Mouse (Mus musculus): ENCODE results near the gene Ssbp3. TPM values are rescaled to one million over a fixed set of nuclear protein-coding genes. Genes with fewer than 3 reads are reported as not detected.

Gene Ssbp3
- polyA plus RNA-seq, 1 experiment, result not detected

- no peak overlapping the region for H3K27ac ChIP-seq (ENCODE audit: insufficient read depth, low read depth, low read length)
- peaks cover 11% of the 10 kb centered on the region; the same call in 1 of the 2 replicates for H3K4me1 ChIP-seq (ENCODE audit: control insufficient read depth, insufficient read depth, low read length)
- no peak overlapping the region for H3K4me3 ChIP-seq (ENCODE audit: insufficient read depth, low read depth, low read length)
- WGBS, result 82% methylated on average over 3 of the region's 3 CpGs
- TF ChIP-seq CTCF (IDR thresholded peaks at IDR 0.05; ENCODE audit: insufficient read depth, low read depth, low read length) (no peak), POLR2A (IDR thresholded peaks at IDR 0.05; ENCODE audit: insufficient read depth, low read depth, low read length) (no peak)
These were observed 41.0 kb upstream of the Ssbp3 start for GRCm38 (mm10) chr4:106869539-106869951.

GRCm38 (mm10) chr4:106870556-106870955 is 39.9 kb upstream of the Ssbp3 start:
- TF ChIP-seq POLR2A (IDR thresholded peaks at IDR 0.05; ENCODE audit: insufficient read depth, low read depth, low read length) (no peak), CTCF (IDR thresholded peaks at IDR 0.05; ENCODE audit: insufficient read depth, low read depth, low read length) (no peak)
- Histone ChIP-seq H3K27ac (ENCODE audit: insufficient read depth, low read depth, low read length) (no peak overlapping the region), H3K4me1 (ENCODE audit: control insufficient read depth, insufficient read depth, low read length) (peaks cover 5% of the 10 kb centered on the region; the same call in 1 of the 2 replicates), H3K4me3 (ENCODE audit: insufficient read depth, low read depth, low read length) (no peak overlapping the region)
- WGBS, result 93% methylated on average over 2 of the region's 2 CpGs

- Histone ChIP-seq H3K4me3 (ENCODE audit: insufficient read depth, low read depth, low read length) (no peak overlapping the region), H3K27ac (ENCODE audit: insufficient read depth, low read depth, low read length) (no peak overlapping the region), H3K4me1 (ENCODE audit: control insufficient read depth, insufficient read depth, low read length) (no peaks in the 10 kb centered on the region)
- TF ChIP-seq POLR2A (IDR thresholded peaks at IDR 0.05; ENCODE audit: insufficient read depth, low read depth, low read length) (no peak), CTCF (IDR thresholded peaks at IDR 0.05; ENCODE audit: insufficient read depth, low read depth, low read length) (no peak)
- WGBS, result 87% methylated on average over 7 of the region's 7 CpGs
These were observed 36.0 kb upstream of the Ssbp3 start for GRCm38 (mm10) chr4:106874501-106874900.

- Histone ChIP-seq H3K27ac (ENCODE audit: insufficient read depth, low read depth, low read length) (no peak overlapping the region), H3K4me3 (ENCODE audit: insufficient read depth, low read depth, low read length) (no peak overlapping the region), H3K4me1 (ENCODE audit: control insufficient read depth, insufficient read depth, low read length) (no peaks in the 10 kb centered on the region)
- TF ChIP-seq CTCF (IDR thresholded peaks at IDR 0.05; ENCODE audit: insufficient read depth, low read depth, low read length) (no peak), POLR2A (IDR thresholded peaks at IDR 0.05; ENCODE audit: insufficient read depth, low read depth, low read length) (no peak)
- WGBS, result 86% methylated on average over 6 of the region's 6 CpGs
These were observed 29.4 kb upstream of the Ssbp3 start for GRCm38 (mm10) chr4:106881101-106881500.

- H3K4me1 ChIP-seq (ENCODE audit: control insufficient read depth, insufficient read depth, low read length), result peaks cover 3% of the 10 kb centered on the region; the same call in 1 of the 2 replicates
- TF ChIP-seq CTCF (IDR thresholded peaks at IDR 0.05; ENCODE audit: insufficient read depth, low read depth, low read length) (no peak), POLR2A (IDR thresholded peaks at IDR 0.05; ENCODE audit: insufficient read depth, low read depth, low read length) (no peak)
- no peak overlapping the region for H3K27ac ChIP-seq (ENCODE audit: insufficient read depth, low read depth, low read length)
- WGBS, result 88% methylated on average over 2 of the region's 2 CpGs
- H3K4me3 ChIP-seq (ENCODE audit: insufficient read depth, low read depth, low read length), result no peak overlapping the region
These were observed 27.4 kb upstream of the Ssbp3 start for GRCm38 (mm10) chr4:106883149-106883548.

GRCm38 (mm10) chr4:106886307-106887085 is 24.0 kb upstream of the Ssbp3 start:
- TF ChIP-seq POLR2A (IDR thresholded peaks at IDR 0.05; ENCODE audit: insufficient read depth, low read depth, low read length), result no peak
- TF ChIP-seq CTCF (IDR thresholded peaks at IDR 0.05; ENCODE audit: insufficient read depth, low read depth, low read length), result no peak
- no peak overlapping the region for H3K27ac ChIP-seq (ENCODE audit: insufficient read depth, low read depth, low read length)
- H3K4me1 ChIP-seq (ENCODE audit: control insufficient read depth, insufficient read depth, low read length), result peaks cover 3% of the 10 kb centered on the region; the same call in 1 of the 2 replicates
- 60% methylated on average over 10 of the region's 10 CpGs for WGBS
- no peak overlapping the region for H3K4me3 ChIP-seq (ENCODE audit: insufficient read depth, low read depth, low read length)

GRCm38 (mm10) chr4:106896086-106896485 is 14.4 kb upstream of the Ssbp3 start:
- peaks cover 18% of the 10 kb centered on the region for H3K4me1 ChIP-seq (ENCODE audit: control insufficient read depth, insufficient read depth, low read length)
- peak overlapping the region; percentile 31; the same call in 1 of the 2 replicates for H3K27ac ChIP-seq (ENCODE audit: insufficient read depth, low read depth, low read length)
- H3K4me3 ChIP-seq (ENCODE audit: insufficient read depth, low read depth, low read length), result no peak overlapping the region
- no peak for TF ChIP-seq POLR2A (IDR thresholded peaks at IDR 0.05; ENCODE audit: insufficient read depth, low read depth, low read length)
- TF ChIP-seq CTCF (IDR thresholded peaks at IDR 0.05; ENCODE audit: insufficient read depth, low read depth, low read length), result no peak
- 66% methylated on average over 8 of the region's 8 CpGs for WGBS

GRCm38 (mm10) chr4:106898923-106899322 is 11.6 kb upstream of the Ssbp3 start:
- Histone ChIP-seq H3K4me3 (ENCODE audit: insufficient read depth, low read depth, low read length) (no peak overlapping the region), H3K27ac (ENCODE audit: insufficient read depth, low read depth, low read length) (no peak overlapping the region), H3K4me1 (ENCODE audit: control insufficient read depth, insufficient read depth, low read length) (peaks cover 18% of the 10 kb centered on the region)
- no peak for TF ChIP-seq CTCF (IDR thresholded peaks at IDR 0.05; ENCODE audit: insufficient read depth, low read depth, low read length)
- TF ChIP-seq POLR2A (IDR thresholded peaks at IDR 0.05; ENCODE audit: insufficient read depth, low read depth, low read length), result no peak
- 66% methylated on average over 5 of the region's 5 CpGs for WGBS

GRCm38 (mm10) chr4:106899471-106899870 is 11.0 kb upstream of the Ssbp3 start:
- 97% methylated on average over 3 of the region's 3 CpGs for WGBS

More at GRCm38 (mm10) chr4:106899471-106899870, 11.0 kb upstream of the Ssbp3 start:
- peaks cover 18% of the 10 kb centered on the region for H3K4me1 ChIP-seq (ENCODE audit: control insufficient read depth, insufficient read depth, low read length)
- TF ChIP-seq POLR2A (IDR thresholded peaks at IDR 0.05; ENCODE audit: insufficient read depth, low read depth, low read length), result no peak
- TF ChIP-seq CTCF (IDR thresholded peaks at IDR 0.05; ENCODE audit: insufficient read depth, low read depth, low read length), result no peak
- no peak overlapping the region for H3K4me3 ChIP-seq (ENCODE audit: insufficient read depth, low read depth, low read length)
- no peak overlapping the region for H3K27ac ChIP-seq (ENCODE audit: insufficient read depth, low read depth, low read length)
